Mouse (Mus musculus): ENCODE measurements at regions not wholly inside any gene's neighbourhood (a gene's known extent, or its start where the extent isn't known, plus 50 kb on each side); places are given as distances from the start of the nearest gene placed in this dataset.
"Not testable (repeated sequence)": the region's sequence is repeated elsewhere in the genome, so short reads cannot be mapped to it uniquely, and the experiment has no call there.

DNA sequence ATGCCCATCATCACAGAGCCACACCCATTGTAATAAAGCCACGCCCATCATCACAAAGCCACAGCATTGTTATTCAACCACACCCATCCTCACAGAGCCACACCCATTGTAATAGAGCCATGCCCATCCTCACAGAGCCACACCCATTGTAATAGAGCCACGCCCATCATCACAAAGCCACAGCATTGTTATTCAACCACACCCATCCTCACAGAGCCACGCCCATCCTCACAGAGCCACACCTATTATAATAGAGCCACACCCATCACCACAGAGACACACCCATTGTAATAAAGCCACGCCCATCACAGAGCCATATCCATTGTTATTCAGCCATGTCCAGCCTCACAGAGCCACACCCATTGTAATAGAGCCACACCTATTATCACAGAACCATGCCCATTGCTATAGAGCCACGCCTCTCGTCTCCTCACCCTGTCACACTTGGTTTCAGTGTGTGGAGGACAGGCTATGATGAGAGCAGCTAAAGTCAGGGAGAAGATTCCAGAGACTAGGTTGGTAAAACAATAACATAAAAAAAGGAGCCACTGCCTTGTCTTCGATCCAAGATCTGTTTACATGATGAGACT lies 85.6 kb downstream of the Gxylt1 start:
- peak; percentile 48 for DNase-seq (ENCODE audit: low read depth, low spot score)

DNA sequence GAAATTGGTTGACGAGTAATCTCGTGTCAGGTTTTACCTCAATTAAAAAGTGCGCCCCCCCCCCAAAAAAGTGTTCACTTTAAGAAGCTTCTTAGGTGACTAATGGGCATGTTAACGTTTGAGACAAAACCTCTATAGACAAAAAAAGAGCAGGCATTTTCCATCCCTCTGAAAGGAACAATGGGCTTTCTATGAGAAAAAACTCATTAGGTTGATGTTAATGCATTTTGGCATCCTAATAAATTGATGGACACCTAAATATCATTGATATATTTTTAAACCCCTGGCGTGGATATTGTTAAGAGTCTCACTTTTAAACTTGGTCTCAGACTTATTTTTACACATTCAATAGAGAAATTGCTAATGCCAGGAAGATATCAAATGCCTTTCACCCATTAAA lies 98.8 kb downstream of the Gxylt1 start:
- no peak for DNase-seq (ENCODE audit: low read depth, low spot score)

DNA sequence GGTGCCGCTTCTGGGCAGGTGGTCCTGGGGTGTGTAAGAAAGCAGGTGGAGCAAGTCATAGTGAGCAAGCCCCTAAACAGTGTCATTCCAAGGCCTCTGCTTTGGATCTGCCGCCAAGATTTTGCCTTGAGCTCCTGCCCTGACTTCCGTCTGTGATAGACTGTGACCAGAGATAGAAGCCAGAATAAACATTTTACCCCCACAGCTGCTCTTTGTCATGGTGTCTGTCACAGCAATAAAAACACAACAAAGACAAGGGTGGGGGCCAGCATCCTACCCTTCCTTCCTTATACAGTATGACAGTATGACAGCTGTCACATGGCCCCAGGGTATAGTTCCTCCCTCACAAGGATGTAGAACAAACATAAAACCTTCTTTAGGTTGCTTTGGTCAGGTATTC lies 106.2 kb downstream of the Gxylt1 start:
- no peak for DNase-seq (ENCODE audit: low read depth, low spot score)

DNA sequence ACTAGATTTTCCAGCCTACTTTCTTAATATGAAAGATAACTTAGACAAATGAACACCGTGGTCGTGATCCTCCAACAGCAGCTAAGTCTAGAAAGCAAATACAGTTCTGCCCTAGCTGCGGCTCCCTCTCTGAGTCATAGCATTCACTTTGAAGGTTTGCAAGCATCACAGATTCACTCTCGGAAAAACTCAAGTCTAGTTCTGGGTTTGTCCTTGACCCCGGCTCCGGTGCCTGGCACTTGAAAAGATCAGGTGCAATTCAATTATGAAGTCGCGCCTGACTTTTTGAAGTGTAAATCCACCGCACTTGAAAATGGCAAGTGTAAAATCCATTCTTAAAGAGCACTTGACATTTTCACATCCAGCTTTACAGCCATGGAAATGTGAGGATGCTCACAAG lies 107.5 kb downstream of the Gxylt1 start:
- DNase-seq (ENCODE audit: low read depth, low spot score), result no peak

DNA sequence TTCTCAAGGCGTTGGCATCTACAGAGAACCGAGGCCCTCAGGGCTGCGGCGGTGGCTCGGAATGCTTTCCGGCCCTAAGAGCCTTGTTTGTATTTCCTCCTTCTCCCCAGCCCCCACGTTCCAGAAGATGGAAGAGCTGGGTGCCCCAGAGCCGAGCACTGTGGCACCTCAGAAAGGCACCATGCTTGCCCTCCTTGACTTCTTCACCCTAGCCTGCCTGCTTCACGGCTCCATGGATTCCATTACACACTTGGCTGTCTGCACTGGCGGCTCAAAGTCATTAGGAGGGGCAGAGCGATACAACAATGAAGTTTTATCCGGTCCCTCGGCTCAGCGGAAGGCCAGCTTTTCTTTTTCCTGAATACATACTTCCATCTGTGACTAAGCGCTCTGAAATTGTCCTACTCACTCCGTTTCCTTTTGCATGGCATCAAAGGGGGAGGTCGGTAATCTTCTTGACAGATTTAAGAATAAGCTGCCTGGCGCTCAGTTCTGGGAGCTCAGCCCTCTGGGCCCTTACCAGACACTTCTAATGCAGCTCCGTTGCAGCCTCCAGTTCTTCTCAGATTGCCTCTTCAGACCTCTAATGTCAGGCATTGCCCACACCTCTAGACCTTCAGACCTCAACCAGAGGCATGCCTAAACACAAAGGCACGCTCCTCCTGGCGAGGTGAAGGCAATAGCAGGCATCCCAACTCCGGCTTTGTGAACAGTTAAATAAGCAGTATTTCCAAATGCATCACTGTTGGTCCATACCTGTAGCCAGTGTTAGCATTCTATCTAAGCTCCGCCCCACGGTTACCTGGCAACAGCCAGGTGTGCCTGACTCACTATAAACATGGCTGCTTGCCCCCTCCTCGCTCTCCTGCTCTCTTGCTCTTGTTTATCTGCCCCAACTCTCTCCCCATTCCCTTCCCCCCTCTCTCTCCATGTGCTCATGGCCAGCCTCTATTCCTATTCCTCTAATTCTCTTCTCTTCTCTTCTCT lies 112.8 kb downstream of the Gxylt1 start:
- DNase-seq (ENCODE audit: low read depth, low spot score), result no peak

DNA sequence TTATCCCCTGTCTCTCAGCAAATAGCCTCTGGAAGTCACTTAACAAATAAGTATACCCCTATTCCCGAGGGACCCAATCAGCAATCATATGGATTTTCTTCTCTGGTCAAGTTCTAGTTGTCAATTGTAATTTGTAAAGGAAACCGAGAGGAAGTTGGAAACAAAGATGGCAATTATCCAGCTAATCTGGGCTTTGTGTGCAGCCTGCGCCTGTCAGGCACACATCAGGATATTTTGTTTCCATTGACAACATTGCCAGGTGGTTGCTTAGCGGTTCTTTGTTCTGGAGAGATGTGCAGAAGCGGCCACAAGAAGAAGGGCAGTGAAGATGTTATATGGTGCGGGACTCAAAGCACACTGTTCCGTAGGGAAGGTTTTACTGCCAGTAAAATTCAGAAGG lies 113.7 kb downstream of the Gxylt1 start:
- DNase-seq (ENCODE audit: low read depth, low spot score), result no peak

DNA sequence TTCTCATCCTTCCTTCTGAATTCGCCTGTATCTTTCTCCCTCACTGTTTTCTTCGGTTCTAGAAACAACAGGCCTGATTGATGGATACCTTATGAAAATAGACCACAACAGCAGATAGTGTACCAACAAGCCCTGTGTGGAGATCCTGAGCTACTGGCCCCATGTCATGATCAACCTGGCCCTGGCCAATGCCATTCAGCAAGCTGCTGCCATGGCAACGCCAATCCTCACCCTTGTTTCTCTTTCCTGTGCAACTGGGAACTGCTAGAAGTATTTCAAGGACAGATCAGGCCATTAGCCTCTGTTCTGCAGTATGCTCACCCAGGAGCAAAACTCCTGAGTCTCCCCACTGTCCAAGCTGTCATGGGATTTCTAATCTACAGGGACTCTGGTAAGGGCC lies 119.2 kb downstream of the Gxylt1 start:
- DNase-seq (ENCODE audit: low read depth, low spot score), result no peak

DNA sequence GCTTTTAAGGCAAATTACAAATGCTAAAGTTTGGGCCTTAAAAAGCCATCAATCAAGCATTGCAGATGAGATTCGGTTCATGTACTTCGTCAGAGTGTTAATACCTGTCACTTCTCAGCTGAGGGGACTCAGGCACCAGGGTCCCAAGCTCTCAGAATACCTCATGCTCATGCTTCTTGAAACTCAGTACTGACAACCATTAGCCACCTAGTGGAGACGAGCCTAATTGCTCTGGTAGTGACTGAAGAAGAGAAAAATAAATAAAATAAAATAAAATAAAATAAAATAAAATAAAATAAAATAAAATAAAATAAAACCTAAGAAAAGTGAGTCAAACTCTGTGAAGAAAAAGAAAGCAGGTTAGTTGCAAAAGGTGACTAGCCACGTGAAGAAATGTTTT lies 121.0 kb downstream of the Gxylt1 start:
- peak; percentile 28 for DNase-seq (ENCODE audit: low read depth, low spot score)

DNA sequence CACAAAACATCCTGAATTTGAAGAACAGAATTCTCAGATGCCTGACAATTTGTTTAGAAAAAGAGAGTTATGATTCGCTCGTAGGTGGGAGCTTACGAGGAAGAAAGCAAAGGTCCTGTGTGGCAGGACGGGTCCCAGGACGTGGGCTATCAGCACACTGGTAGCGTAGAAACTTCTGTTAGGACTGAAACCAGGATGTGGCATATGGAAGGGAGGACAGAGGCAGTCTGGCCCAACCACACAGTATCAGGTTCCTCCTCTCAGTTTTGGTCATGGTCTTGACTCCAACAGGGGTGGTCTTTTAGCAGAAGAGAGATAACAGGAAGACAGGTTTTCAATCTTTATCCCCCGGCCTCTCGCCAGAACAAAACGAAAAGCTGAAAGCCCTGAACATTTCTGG lies 130.1 kb downstream of the Gxylt1 start:
- no peak for DNase-seq (ENCODE audit: low read depth, low spot score)

DNA sequence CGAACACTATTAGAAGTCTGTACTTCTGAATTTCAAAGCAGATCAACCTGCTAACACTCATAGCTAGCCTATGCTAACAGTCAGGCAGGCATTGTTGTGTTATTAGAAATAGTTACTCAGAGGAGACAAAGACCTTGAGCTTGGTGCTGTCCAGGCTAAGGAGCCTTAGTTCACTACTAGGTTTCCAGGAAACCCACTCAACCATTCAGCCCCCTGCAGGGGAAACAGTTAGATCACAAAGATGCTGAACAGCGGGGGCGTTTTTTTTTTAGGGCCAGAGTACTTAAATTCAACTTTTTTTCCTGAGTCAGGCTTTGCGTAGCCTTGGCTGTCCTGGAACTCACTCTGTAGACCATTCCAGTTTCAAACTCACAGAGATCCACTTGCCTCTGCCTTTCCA lies 130.7 kb downstream of the Gxylt1 start:
- DNase-seq (ENCODE audit: low read depth, low spot score), result peak; percentile 66

DNA sequence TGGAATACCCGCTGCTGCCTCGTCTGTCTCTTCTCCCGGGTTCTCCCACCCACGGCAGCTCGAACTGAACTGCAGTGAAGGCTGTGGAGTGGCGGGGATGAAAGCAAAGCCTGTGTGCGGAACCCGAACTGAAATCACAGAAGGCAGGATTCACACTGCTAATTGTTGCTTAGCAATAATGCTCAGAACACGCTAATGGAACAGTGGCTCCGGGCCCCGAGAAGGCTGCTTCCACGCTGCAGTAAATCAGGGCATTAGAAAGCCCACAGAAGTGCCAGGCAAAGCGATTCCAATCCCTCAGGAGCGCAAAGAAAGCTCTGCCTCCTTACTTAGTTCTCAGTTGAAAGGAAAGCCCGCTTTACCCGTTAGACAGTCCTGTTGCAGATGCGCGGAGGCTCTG lies 141.6 kb downstream of the Gxylt1 start:
- no peak for DNase-seq (ENCODE audit: low read depth, low spot score)

DNA sequence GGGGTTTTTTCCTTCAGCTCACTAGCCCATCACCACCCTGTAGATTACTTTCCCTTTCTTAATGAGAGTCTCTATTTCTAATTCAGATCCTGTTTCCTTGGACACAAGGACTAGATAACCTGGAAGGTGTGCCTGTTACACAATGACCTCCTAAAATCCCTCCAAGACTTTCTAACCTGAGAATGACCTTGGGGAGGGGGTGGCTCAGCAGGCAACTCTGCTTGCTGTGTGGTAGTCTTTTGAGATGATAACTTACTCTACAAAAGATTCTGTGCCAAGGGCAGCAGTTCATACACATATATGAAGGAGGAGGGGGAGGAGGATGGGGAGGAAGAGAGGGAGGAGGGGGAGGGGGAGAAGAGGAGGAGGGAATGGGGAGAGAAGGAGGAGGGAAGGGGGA lies 143.9 kb downstream of the Gxylt1 start:
- DNase-seq (ENCODE audit: low read depth, low spot score), result peak; percentile 84

DNA sequence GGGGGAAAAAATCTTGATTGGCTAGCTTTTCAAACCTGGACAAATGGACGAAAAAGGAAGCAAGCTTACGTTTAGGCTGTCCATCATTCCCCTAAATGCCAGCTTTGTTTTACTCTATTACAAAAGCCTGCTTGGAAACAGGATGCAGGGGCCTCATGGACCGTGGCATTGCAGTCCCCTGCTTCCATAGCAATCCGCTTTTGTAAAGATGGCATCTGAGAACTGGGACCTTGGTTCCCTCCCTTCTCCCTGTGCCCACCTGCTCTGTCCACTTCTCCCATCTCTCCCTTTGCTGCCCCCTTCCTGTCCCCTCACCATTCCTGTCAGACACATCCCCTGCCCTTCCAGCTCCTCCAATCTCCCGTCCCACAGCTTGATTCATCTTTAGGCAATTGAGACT lies 149.7 kb downstream of the Gxylt1 start:
- no peak for DNase-seq (ENCODE audit: low read depth, low spot score)

DNA sequence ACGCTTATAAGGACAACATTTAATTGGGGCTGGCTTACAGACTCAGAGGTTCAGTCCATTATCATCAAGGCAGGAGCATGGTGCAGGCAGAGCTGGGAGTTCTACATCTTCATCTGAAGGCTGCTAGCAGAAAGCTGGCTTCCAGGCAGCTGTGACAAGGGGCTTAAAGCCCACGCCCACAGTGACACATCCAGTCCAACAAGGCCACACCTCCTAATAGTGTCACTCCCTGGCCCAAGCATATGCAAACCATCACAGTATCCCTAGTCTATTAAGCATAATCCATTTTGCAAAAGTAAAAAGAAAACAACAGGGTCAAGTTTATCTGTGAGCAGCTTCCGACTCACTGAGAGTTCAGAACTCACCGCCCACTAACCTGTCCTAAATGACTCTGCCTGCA lies 153.8 kb downstream of the Gxylt1 start:
- no peak for DNase-seq (ENCODE audit: low read depth, low spot score)

DNA sequence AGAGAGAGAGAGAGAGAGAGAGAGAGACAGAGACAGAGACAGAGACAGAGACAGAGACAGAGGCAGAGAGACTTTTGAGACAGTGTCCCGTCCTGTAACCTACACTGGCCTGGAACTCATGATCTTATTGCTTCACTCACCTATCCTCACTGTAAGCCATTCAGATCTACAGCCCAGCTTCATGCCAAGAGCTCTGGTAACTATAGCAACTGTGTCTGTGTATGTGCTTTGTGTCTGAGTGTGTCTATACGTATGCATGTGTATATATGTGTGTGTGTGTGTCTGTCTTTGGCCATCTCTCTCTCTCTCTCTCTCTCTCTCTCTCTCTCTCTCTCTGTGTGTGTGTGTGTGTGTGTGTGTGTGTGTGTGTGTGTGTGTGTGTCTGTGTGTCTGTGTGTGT lies 157.2 kb downstream of the Gxylt1 start:
- DNase-seq (ENCODE audit: low read depth, low spot score), result not testable (repeated sequence)

DNA sequence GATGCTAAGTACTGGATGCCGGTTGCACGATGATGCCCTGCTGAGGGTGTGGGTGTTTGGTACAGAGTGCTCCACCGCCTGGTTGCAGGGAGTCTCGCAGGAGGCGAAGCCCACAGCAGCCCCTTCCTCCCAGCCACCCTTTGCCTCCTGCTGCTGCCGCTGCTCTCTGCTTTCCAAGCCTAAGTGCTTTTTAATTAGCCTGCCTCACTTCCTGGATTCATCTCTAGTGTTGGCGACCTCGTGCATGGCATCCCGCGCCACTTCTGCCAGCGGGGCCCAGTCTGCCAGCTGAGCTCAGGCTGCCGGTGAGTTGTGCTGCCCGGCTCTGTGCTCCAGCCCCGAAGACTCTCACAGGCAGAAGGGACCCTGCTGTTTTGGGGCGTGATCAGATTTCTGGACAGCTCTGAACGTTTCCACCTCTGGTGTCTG lies 159.3 kb downstream of the Gxylt1 start:
- DNase-seq (ENCODE audit: low read depth, low spot score), result peak; percentile 63

DNA sequence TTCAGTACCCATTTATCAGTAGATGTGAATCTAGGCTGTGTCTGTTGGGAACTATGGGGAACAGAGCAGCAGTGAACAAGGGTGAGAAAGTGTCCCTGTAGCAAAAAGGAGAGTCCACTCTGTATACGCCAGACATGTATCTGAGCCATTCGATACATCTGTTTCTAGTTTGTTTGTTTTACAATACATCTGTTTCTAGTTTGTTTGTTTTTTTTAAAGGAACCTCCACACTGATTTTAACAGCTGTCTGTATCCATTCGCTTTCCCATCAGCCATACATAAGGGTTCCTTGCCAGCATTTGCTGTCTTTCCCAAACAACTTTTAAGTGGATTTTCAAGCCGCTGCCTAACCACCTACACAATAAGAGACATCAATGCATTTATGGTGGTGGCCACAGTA lies 170.0 kb downstream of the Gxylt1 start:
- DNase-seq (ENCODE audit: low read depth, low spot score), result no peak

DNA sequence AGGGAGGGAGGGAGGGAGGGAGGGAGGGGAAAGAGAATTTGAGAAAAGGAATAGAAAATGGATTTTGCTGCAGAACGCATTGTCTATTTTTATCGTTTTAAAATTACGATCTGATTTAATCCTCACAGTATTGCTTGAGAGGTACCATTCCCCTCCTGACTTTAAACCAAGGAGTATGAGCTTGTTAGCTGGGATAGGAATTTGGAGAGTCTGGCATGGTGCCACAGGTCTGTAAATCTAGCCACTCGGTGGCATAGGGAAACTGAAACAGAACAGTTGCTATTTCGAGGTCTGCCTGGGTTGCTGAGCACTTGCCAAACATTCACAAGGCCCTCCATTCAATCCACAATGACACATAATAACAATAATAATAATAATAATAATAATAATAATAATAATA lies 171.6 kb downstream of the Gxylt1 start:
- DNase-seq (ENCODE audit: low read depth, low spot score), result no peak

DNA sequence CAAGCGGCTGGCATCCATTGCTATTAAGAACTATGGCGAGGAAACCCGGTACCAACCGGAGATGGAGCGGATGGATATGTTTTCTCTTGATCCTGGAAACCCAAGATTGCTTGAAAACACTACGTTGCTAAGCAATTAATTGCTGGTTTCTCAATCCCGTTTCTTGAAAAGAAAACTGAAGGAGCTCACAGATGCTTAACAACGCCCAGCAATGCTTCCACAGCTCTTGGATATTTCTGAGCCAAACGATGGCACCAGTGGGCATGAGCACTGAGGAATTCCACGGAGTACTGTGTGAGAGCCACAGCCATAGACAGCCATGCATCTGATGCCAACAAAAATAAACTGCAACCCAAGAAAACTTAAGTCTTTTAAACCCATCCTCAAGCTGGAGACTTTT lies 173.1 kb downstream of the Gxylt1 start:
- DNase-seq (ENCODE audit: low read depth, low spot score), result no peak

DNA sequence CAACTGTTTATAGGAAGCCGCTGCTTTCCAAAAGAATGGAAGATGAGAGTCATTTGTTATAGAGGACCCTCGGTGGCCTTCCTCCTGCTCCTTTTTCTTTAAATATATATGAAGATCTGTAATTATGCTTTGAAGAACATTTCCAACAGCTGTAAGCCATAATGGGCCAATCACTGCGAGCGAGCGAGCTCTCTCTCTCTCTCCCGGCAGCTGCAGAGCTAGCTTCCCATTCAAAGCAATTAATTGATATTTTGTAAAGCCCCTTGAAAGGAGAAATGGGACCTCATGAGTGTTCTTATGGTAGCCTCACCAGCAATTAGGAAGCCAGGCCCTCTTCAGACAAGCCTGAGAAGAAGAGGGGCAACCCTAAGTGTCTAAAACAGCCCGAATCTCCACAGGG lies 174.1 kb downstream of the Gxylt1 start:
- no peak for DNase-seq (ENCODE audit: low read depth, low spot score)

DNA sequence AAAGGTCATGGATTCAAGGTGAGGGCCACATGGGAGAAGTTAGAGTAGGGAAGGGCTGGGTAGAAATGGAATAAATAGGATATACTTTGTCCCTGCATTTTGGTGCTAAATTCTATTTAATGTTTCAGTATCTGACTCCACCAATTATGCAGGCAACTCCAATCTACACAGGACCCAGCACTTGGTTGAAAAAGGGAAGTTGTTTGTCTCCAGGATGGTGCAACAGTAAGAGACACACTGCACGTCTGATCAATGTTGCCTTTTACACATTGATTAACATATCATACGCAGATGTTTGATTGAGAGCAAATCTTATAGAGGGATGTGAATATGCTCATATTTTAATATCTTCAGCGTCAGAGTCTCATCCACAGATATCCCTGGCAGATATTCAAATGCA lies 175.1 kb downstream of the Gxylt1 start:
- no peak for DNase-seq (ENCODE audit: low read depth, low spot score)

DNA sequence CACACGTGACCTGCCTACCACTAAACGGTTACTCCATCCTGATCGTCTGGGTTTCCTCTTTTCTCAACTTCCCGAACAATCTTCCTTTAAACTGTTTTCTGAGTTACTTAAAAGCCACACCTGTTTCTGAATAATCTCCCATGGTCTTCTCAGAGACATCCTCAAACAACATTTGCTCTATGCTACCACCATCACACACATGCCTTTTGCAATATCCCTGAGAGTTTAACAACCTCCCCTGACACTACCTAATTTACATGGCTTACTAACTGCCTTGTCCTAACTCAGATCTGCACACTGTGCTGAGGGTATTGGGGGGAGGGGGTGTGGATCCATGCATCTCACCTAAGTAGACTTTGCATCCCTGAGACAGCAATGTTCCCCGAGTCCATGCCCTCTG lies 178.6 kb downstream of the Gxylt1 start:
- no peak for DNase-seq (ENCODE audit: low read depth, low spot score)

DNA sequence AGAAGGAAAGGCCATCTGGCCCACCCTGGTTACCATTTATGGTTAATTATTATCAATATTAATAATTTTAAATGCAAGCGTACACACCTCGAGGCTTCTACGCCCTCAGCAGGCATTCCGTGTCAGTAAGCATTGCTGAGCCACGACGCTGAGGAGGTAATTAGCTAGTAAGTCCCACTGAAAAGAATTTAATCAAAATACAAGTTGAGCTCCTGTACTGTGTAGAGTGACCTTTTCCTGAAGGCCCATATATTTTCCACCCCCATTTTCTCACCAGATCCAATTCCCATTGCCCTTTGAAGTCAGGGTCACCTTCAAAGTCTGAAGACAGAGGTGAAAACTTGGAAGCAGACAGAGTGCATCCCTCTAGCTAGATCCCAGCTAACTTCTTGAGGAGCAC lies 179.8 kb downstream of the Gxylt1 start:
- no peak for DNase-seq (ENCODE audit: low read depth, low spot score)
